Mouse (Mus musculus) lung, embryonic 16.5 days (tissue): ENCODE results near the gene Gdpgp1. TPM values are rescaled to one million over a fixed set of nuclear protein-coding genes. Genes with fewer than 3 reads are reported as not detected.
A peak's percentile ranks its signal among the peaks of the same experiment; 100 is the strongest.

Experiments used
- ATAC-seq: fragments of 200-750 bp; cut with Nextera tagmentation; 2 replicates; pipeline ENCODE4 v1.8.0; 2017; ENCODE audit warnings: low read depth, mild to moderate bottlenecking, moderate library complexity
- H3K27ac ChIP-seq: fragments of 300-500 bp; sonication (generic); 2 replicates; pipeline ENCODE4 v1.5.1; 2014; ENCODE audit warnings: mild to moderate bottlenecking, control low read depth, low read length
- H3K27me3 ChIP-seq: fragments of 300-500 bp; sonication (generic); 2 replicates; pipeline ENCODE4 v1.6.1; 2014; ENCODE audit warnings: low read depth, low read length, mixed read lengths; ENCODE audit not compliant: control insufficient read depth, insufficient read depth
- H3K36me3 ChIP-seq: fragments of 300-500 bp; sonication (generic); 2 replicates; pipeline ENCODE4 v1.6.1; 2014; ENCODE audit warnings: low read length; ENCODE audit not compliant: control insufficient read depth, insufficient read depth
- H3K4me1 ChIP-seq: fragments of 300-500 bp; sonication (generic); replicated peaks from 2 replicates; pipeline ENCODE4 v1.6.1; 2014; ENCODE audit warnings: low read length, mixed read lengths; ENCODE audit not compliant: control insufficient read depth, insufficient read depth
- H3K4me2 ChIP-seq: fragments of 300-500 bp; sonication (generic); 2 replicates; pipeline ENCODE4 v1.6.1; 2014; ENCODE audit warnings: low read depth, low read length, control low read depth
- H3K4me3 ChIP-seq: fragments of 300-500 bp; sonication (generic); 2 replicates; pipeline ENCODE4 v1.5.1; 2014; ENCODE audit warnings: mild to moderate bottlenecking, low read length, control low read depth
- H3K9ac ChIP-seq: fragments of 300-500 bp; sonication (generic); 2 replicates; pipeline ENCODE4 v1.6.1; 2014; ENCODE audit warnings: low read length, control low read depth
- H3K9me3 ChIP-seq: fragments of 300-500 bp; sonication (generic); 2 replicates; pipeline ENCODE4 v1.6.1; 2016; ENCODE audit warnings: low read length; ENCODE audit not compliant: control insufficient read depth
- WGBS: fragments of 180-500 bp; shearing (Covaris S2); extraction: QIAGEN DNeasy Blood & Tissue Kit; methylation state at CpG from one replicate; pipeline ENCODE4 v1.1.7; 2014; 5-methylcytosine and 5-hydroxymethylcytosine counted together
- polyA plus RNA-seq: library from polyadenylated mRNA; unstranded; fragments of >200 nt; fragmentation: Nextera tagmentation; extraction: Ambion mirVana; gene quantifications from 2 replicates; pipeline ENCODE4 v1.2.1, GENCODE M21; 2015

Gene Gdpgp1
- polyA plus RNA-seq = 3.5 and 3.9 TPM in 2 replicates

DNA sequence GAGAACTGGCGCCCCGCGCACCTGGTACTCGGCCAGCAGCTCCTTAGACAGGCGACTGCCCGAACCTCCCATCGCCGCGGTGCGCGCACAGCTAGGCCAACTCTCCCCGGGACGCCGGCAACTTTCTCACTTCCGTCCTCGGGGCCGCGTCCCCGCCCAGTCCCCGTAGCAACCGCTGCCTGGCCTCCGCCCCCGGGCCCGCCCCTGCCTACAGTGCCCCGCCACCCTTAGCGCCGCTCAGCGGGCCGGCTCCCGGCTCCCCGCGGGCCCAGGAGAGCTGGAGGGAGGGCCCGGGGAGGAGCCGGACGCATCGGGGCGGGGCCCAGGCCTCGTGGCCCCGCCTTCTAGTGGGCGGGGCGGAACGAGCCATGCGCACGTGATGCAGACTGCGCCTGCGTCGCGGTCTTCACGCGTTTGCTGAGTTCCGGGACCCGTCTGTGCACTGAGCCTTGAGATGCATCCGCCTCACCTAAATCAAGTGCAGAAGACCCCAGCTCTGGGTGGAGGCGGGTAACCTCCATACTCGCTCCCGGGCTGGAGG is at the start of gene Gdpgp1, which contains the start of gene Cib1:
TSS of gene Gdpgp1 (plus strand) at position 377 of the 541 bp plus-strand sequence.
TSS of gene Cib1 (minus strand) at position 325 of the 541 bp plus-strand sequence.
- ATAC-seq = peak; percentile 100
- Histone ChIP-seq H3K36me3 (peaks cover 3% of the 10 kb centered on the region), H3K4me2 (peak within 1 kb of the TSS; percentile 95), H3K4me1 (peaks cover 20% of the 10 kb centered on the region), H3K27me3 (no peaks in the 10 kb centered on the region), H3K9ac (peak within 1 kb of the TSS; percentile 70), H3K27ac (peak within 1 kb of the TSS; percentile 75), H3K4me3 (peak within 1 kb of the TSS; percentile 83), H3K9me3 (no peaks in the 10 kb centered on the region)
- WGBS = 1% methylated on average over 52 of the region's 56 CpGs

DNA sequence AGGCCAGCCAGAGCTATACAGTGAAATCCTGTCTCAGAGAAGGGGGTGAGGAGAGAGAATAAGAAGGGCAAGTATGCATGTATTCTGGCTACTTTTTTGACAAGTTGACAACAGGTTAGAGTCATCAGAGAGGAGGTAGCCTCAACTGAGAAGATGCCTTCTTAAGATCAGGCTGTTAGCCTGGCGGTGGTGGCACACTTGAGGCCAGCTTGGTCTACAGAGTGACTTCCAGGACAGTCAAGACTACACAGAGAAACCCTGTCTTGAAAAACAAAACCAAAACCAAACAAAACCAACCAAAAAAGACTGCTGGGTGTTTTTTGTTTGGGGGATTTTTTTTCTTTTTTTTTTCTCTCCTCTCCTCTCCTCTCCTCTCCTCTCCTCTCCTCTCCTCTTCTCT is 49.2 kb upstream of the Gdpgp1 start:
- ATAC-seq = no peak
- peaks cover 13% of the 10 kb centered on the region for H3K4me1 ChIP-seq
- no peak overlapping the region for H3K27ac ChIP-seq
- H3K4me3 ChIP-seq = no peak overlapping the region
- H3K4me2 ChIP-seq = no peak overlapping the region
- H3K9me3 ChIP-seq = no peaks in the 10 kb centered on the region
- WGBS = 93% methylated on average over 1 of the region's 1 CpGs
- H3K27me3 ChIP-seq = no peaks in the 10 kb centered on the region
- no peak overlapping the region for H3K9ac ChIP-seq
- no peaks in the 10 kb centered on the region for H3K36me3 ChIP-seq

DNA sequence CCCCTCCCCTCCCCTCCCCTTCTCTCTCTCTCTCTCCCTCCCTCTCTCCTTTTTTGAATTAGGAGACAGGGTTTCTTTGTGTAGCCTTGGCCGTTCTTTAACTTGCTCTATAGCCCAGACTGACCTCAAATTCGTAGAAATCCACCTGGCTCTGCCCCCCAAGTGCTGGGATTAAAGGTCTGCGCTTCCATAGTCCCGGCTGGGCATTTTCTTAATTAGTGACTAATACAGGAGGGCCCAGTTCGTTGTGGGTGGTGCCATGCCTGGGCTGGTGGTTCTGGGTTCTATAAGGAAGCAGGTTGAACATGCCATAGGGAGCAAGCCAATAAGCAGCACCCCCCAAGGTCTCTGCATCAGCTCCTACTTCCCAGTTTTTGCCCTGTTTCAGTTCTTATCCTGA is 48.7 kb upstream of the Gdpgp1 start:
- 53% methylated on average over 5 of the region's 5 CpGs for WGBS
- Histone ChIP-seq H3K27me3 (no peaks in the 10 kb centered on the region), H3K36me3 (no peaks in the 10 kb centered on the region), H3K4me1 (peaks cover 14% of the 10 kb centered on the region), H3K4me2 (no peak overlapping the region), H3K9ac (no peak overlapping the region), H3K9me3 (no peaks in the 10 kb centered on the region), H3K27ac (no peak overlapping the region), H3K4me3 (no peak overlapping the region)
- ATAC-seq = no peak

DNA sequence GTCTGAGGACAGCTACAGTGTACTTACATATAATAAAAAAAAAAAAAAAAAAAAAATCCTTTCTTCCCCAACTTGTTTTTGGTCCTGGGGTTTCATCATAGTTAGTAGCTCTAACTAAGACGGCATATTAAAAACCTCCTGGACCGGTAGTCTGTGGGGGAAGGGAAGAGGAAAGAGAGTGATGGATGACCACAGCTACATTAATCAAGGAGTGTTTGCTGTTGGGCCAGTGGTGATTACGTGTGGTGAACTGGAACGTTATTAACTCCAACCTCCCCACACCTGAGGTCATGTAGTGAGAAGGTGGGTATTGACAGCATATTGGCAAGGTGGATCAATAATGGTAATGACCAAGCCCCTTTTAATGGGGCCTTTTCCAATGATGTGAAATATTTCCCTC is 48.1 kb upstream of the Gdpgp1 start:
- WGBS = 31% methylated on average over 4 of the region's 4 CpGs
- Histone ChIP-seq H3K27ac (no peak overlapping the region), H3K9ac (no peak overlapping the region), H3K9me3 (no peaks in the 10 kb centered on the region), H3K36me3 (no peaks in the 10 kb centered on the region), H3K4me3 (no peak overlapping the region), H3K4me1 (peaks cover 19% of the 10 kb centered on the region), H3K27me3 (no peaks in the 10 kb centered on the region), H3K4me2 (no peak overlapping the region)
- no peak for ATAC-seq

DNA sequence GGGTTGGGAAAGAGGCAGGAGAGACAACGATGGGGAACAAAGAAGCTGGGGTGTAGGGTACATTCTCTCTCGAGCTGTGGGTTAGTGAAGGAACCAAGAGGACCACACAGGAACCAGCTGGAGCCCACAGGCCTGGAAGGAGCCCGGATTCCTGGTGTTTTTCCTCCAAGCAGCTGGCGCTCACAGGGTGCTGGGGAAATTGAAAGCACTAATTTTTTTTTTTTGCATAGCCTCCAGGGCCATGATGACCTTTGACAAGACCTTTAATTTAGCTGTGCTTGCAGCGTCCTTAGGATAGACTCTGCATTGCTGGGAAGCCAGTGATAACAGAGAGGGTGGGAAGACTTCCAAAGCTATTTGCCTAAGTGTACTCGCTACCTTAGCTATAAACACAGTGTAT is 47.7 kb upstream of the Gdpgp1 start:
- Histone ChIP-seq H3K4me1 (peaks cover 19% of the 10 kb centered on the region), H3K4me3 (no peak overlapping the region), H3K36me3 (no peaks in the 10 kb centered on the region), H3K27me3 (no peaks in the 10 kb centered on the region), H3K9me3 (no peaks in the 10 kb centered on the region), H3K27ac (no peak overlapping the region), H3K9ac (no peak overlapping the region), H3K4me2 (no peak overlapping the region)
- no peak for ATAC-seq
- 58% methylated on average over 6 of the region's 6 CpGs for WGBS

DNA sequence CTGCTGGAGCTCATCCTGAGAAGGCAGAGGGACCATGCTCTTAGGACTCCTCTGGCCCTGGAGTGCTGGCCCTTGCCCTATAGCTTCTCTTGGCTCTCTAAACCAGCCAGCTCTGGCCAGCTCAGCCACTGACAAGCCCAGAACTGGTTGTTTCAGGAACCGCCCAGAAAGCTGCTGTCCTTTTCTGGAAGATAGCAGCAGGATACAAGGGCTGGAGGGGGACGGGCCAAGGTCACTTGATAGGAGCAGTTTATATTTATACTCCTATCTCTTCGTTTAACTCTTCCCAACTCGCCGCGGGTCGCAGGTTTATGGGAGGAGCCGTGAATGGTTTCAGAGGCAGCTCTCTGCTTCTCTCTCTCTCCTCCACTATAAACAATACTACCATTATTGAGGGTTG is 46.6 kb upstream of the Gdpgp1 start:
- peak; percentile 16; the same call in 1 of the 2 replicates for ATAC-seq
- peak overlapping the region; percentile 72 for H3K9ac ChIP-seq

DNA sequence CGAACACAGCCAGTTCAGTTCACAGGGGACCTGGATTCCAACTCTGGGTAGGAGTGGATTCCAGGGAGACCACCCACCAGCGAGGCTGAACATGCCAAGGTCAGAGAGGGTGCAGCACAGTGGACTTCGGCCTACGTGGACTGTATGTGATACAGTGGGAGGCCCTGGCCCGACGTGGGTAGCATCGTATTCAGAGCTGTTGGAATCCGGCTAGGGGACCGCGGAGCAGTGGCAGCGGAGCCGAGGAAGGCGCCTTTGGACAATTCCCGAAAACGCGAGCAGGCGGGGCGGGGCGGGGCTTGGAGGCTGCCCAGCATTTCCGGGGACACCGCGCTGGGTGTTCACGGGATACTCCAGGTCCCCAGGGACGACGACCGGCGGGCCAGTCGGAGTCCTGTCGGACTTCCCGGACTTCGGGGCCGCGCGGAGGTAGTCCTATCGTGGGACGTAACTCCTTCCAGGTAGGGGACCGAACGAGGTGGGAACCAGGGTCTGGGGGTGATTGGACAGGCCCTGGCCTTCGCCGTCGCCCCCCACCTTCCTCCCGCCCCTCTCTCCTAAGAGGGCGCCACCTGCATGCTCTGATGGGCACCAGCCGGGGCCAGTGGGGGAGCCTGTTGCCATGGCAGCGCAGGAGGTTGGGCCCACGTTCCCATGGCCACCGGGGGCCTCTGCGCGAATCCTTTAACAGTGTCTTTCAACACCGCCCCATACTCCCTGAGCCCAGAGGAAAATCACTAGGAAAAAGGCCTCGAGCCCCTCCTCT is 46.0 kb upstream of the Gdpgp1 start, which contains the start of gene Sema4b:
TSS of gene Sema4b (plus strand) at position 311 of the 766 bp plus-strand sequence.
- Histone ChIP-seq H3K4me1 (peaks cover 28% of the 10 kb centered on the region), H3K9me3 (no peaks in the 10 kb centered on the region), H3K27me3 (no peaks in the 10 kb centered on the region), H3K9ac (peak within 1 kb of the TSS; percentile 72), H3K4me2 (peak within 1 kb of the TSS; percentile 83), H3K27ac (peak within 1 kb of the TSS; percentile 56), H3K36me3 (no peaks in the 10 kb centered on the region), H3K4me3 (peak within 1 kb of the TSS; percentile 65)
- peak; percentile 87 for ATAC-seq
- 1% methylated on average over 47 of the region's 51 CpGs for WGBS

More for the DNA sequence above, 46.6 kb upstream of the Gdpgp1 start:
- peak overlapping the region; percentile 65 for H3K4me3 ChIP-seq
- H3K27me3 ChIP-seq = no peaks in the 10 kb centered on the region
- H3K27ac ChIP-seq = no peak overlapping the region
- WGBS = 17% methylated on average over 8 of the region's 8 CpGs
- H3K4me1 ChIP-seq = peaks cover 21% of the 10 kb centered on the region
- no peaks in the 10 kb centered on the region for H3K36me3 ChIP-seq
- H3K9me3 ChIP-seq = no peaks in the 10 kb centered on the region
- H3K4me2 ChIP-seq = peak overlapping the region; percentile 83

DNA sequence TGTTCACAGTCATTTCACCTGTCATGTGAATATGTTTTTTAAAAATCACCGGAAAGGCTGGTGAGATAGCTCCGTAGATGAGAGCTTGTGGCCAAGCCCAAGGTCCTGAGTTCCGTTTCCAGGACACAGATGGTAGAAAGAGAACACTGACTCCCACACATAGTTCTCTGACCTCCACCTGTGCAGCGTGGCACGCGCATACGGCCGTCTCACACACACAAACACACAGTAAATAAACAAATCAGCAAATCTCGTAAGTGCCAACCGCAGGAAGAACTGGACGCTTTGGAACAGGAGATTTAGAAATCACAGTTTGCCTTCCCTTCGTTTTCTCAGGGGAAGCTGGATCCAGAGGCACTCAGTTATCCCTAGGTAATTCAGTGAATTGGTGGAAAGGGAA is 45.2 kb upstream of the Gdpgp1 start:
- Histone ChIP-seq H3K9me3 (no peaks in the 10 kb centered on the region), H3K36me3 (no peaks in the 10 kb centered on the region), H3K9ac (peak overlapping the region; percentile 72), H3K4me1 (peaks cover 36% of the 10 kb centered on the region), H3K4me2 (peak overlapping the region; percentile 83), H3K27ac (no peak overlapping the region), H3K27me3 (no peaks in the 10 kb centered on the region), H3K4me3 (peak overlapping the region; percentile 65)
- 70% methylated on average over 12 of the region's 12 CpGs for WGBS
- ATAC-seq = no peak

DNA sequence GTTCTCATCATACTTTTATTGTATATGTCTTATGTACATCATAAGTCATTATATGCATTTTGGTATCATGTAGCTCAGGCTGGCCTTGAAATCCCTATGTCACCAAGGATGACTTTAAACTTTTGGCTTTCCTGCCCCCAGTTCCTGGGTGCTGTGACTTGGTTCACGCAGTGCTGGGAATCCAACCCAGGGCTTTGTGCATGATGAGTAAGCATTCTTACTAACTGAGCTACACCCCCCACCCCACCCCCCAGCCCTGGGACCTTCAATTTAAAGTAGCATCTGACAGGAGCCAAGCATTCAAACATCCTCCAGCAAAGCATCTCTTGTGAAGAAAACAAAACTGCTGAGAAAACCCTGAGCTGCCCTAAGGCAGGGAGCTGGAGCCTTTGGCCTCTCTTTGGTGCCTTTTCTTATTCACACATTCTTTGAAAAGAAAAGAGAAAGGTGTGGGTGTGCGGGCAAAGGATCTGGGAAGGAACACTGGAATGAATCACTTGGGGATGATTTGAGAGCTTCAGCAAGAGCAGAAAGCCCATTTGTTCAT is 44.0 kb upstream of the Gdpgp1 start:
- no peaks in the 10 kb centered on the region for H3K27me3 ChIP-seq
- no peak for ATAC-seq
- H3K9me3 ChIP-seq = no peaks in the 10 kb centered on the region
- H3K27ac ChIP-seq = 0 out of 2 replicates have a peak overlapping the region, but pooled peaks have one; percentile 5
- no peak overlapping the region for H3K4me3 ChIP-seq
- WGBS = 88% methylated on average over 2 of the region's 2 CpGs
- no peak overlapping the region for H3K4me2 ChIP-seq
- H3K4me1 ChIP-seq = peaks cover 42% of the 10 kb centered on the region
- no peaks in the 10 kb centered on the region for H3K36me3 ChIP-seq
- H3K9ac ChIP-seq = no peak overlapping the region
